Comparison of ENCODE assay signal across 8 mouse cellular contexts in the genomic region with DNA sequence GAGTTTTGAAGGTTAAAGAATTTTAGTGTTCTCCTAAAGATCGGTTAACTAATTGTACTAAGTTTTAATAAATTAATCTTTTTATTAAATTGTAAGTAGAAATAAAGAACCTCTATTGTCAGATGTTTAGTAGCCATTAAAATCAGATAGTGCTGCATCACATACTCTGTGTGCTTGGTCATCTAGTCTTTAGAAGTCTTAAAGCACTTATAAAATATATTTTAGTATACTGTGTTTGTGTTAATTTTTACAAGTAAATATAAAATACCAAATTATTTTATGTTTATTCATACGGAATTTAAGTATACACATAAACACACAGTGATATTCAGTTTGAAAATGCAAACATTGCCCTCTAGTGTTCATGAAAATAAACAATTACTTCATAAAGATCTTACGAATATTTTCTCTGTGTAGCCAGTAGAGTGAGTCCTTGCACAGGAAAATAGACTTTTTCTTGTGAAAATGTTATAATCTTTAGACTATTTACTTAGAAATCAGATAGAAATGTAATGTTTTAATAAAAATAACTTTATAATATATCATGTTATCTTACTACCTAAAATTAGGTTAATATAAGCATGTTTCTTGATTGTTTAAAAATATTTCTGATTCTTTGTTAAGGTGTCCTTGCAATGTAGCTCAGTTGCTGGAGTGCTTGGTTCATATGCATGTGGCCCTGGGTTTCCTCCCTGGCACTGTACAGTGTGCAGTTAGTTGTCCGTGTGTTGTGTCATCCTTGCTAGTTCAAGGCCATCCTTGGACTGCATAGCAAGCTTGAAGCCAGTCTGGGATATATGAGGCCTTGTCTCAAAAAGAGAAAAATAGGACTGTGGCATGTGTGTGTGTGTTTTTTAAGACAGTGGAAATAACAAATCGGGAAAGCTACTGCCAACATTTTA. TPM values are rescaled to one million over a fixed set of nuclear protein-coding genes. Genes with fewer than 3 reads are reported as not detected.
DNase-seq lines count a peak whose midpoint lies in the region; ATAC-seq and TF ChIP-seq lines count a peak whose summit lies in the region.
"Had no signal": no experiment of that assay in that cellular context is flagged by ENCODE, and none has a peak within 500 bp of the region (broad histone marks: within the 10 kb centered on the region; RNA-seq: fewer than 3 reads in every experiment).

No protein-coding gene starts in this region.

- TF ChIP-seq CTCF in lung, embryonic 14.5 days (IDR thresholded peaks at IDR 0.05; ENCODE audit: low read depth) = peak; percentile 47

- no peaks in the 10 kb centered on the region for H3K9me3 ChIP-seq in lung, embryonic 14.5 days (ENCODE audit: low read depth, low read length)
- H3K9me3 ChIP-seq in hindbrain, embryonic 14.5 days (ENCODE audit: control insufficient read depth, low read length) = no peaks in the 10 kb centered on the region
- H3K9me3 ChIP-seq: limb, embryonic 13.5 days had no signal

- peaks cover 32% of the 10 kb centered on the region for H3K36me3 ChIP-seq in lung, embryonic 14.5 days (ENCODE audit: insufficient read depth)
- H3K36me3 ChIP-seq in hindbrain, embryonic 14.5 days (replicated peaks; ENCODE audit: control insufficient read depth, insufficient read depth) = peaks cover 19% of the 10 kb centered on the region

- H3K4me3 ChIP-seq in lung, embryonic 14.5 days (ENCODE audit: low read depth, low read length) = no peak overlapping the region
- no peak overlapping the region for H3K4me3 ChIP-seq in hindbrain, embryonic 14.5 days (replicated peaks; ENCODE audit: low read length)
- H3K4me3 ChIP-seq: limb, embryonic 13.5 days had no signal

- 64% methylated on average over 5 of the region's 5 CpGs for WGBS in lung, embryonic 14.5 days
- WGBS in hindbrain, embryonic 14.5 days = 74% methylated on average over 5 of the region's 5 CpGs

- ATAC-seq in lung, embryonic 14.5 days (ENCODE audit: insufficient read depth) = no peak
- ATAC-seq in hindbrain, embryonic 14.5 days (ENCODE audit: low FRiP score) = peak; percentile 83; the same call in 1 of the 2 replicates

- no peak overlapping the region for H3K27ac ChIP-seq in lung, embryonic 14.5 days (ENCODE audit: low read depth)
- no peak overlapping the region for H3K27ac ChIP-seq in hindbrain, embryonic 14.5 days
- H3K27ac ChIP-seq: limb, embryonic 13.5 days had no signal

- no peaks in the 10 kb centered on the region for H3K4me1 ChIP-seq in lung, embryonic 14.5 days (ENCODE audit: insufficient read depth)
- no peaks in the 10 kb centered on the region for H3K4me1 ChIP-seq in hindbrain, embryonic 14.5 days (replicated peaks; ENCODE audit: control insufficient read depth, insufficient read depth, low read length)
- H3K4me1 ChIP-seq: limb, embryonic 13.5 days had no signal

- no peaks in the 10 kb centered on the region for H3K27me3 ChIP-seq in lung, embryonic 14.5 days (ENCODE audit: insufficient read depth, low read length)
- H3K27me3 ChIP-seq in hindbrain, embryonic 14.5 days (ENCODE audit: control insufficient read depth, insufficient read depth, low read length) = no peaks in the 10 kb centered on the region
- H3K27me3 ChIP-seq: limb, embryonic 13.5 days had no signal

- no peak overlapping the region for H3K9ac ChIP-seq in lung, embryonic 14.5 days
- H3K9ac ChIP-seq in hindbrain, embryonic 14.5 days = no peak overlapping the region
- H3K9ac ChIP-seq: limb, embryonic 13.5 days had no signal

- DNase-seq in lung, embryonic 14.5 days = peak; percentile 83
- DNase-seq in lung, postnatal 36 days = no peak
- peak; percentile 58 for DNase-seq in adrenal gland, postnatal 14 days
- peak; percentile 76 for DNase-seq in hindbrain, embryonic 14.5 days (ENCODE audit: low spot score)
- peak; percentile 54 for DNase-seq in retina, postnatal 1 day
- DNase-seq in T-cell, adult 2 months (ENCODE audit: low spot score) = no peak
- DNase-seq in thymus, postnatal 4 days = no peak

- H3K4me2 ChIP-seq in lung, embryonic 14.5 days = no peak overlapping the region
- H3K4me2 ChIP-seq in hindbrain, embryonic 14.5 days (replicated peaks) = no peak overlapping the region
- H3K4me2 ChIP-seq: limb, embryonic 13.5 days had no signal

RNA-seq across cellular contexts. Expression of gene Arl6ip6, which starts 13.1 kb away (rescaled TPM):
- 53.0 and 55.4 TPM in 2 replicates for polyA plus RNA-seq in lung, embryonic 14.5 days (2014; fragmentation: Nextera tagmentation; extraction: Ambion mirVana)
- 32.5 and 32.8 TPM in 2 replicates for total RNA-seq in adrenal gland, postnatal 14 days (2021)
- polyA plus RNA-seq in hindbrain, embryonic 14.5 days (2014; fragmentation: Nextera tagmentation; extraction: Ambion mirVana) = 27.4 and 31.2 TPM in 2 replicates

RNA-seq across cellular contexts. Expression of gene Prpf40a, which starts 13.5 kb away (rescaled TPM):
- 178 and 186 TPM in 2 replicates for polyA plus RNA-seq in lung, embryonic 14.5 days (2014; fragmentation: Nextera tagmentation; extraction: Ambion mirVana)
- 83.7 and 94.2 TPM in 2 replicates for total RNA-seq in adrenal gland, postnatal 14 days (2021)
- polyA plus RNA-seq in hindbrain, embryonic 14.5 days (2014; fragmentation: Nextera tagmentation; extraction: Ambion mirVana) = 103 and 124 TPM in 2 replicates

Comparison
In these comparisons a context has a peak if more than half of its experiments do, and no peak if none do; other contexts are left out.
1. DNase-seq: peak in lung, embryonic 14.5 days (single experiment), adrenal gland, postnatal 14 days (single experiment), hindbrain, embryonic 14.5 days (single experiment) and retina, postnatal 1 day (single experiment); none in lung, postnatal 36 days (single experiment), T-cell, adult 2 months (single experiment) and thymus, postnatal 4 days (single experiment).